Mouse (Mus musculus): ENCODE results near the gene Pilrb1.
"Not testable (repeated sequence)": the region's sequence is repeated elsewhere in the genome, so short reads cannot be mapped to it uniquely, and the experiment has no call there.

GRCm38 (mm10) chr5:137864008-137864407, 6.1 kb upstream of the Pilrb1 start:
- not testable (repeated sequence) for TF ChIP-seq CTCF (IDR thresholded peaks at IDR 0.05; ENCODE audit: insufficient read depth, low read length); POLR2A (IDR thresholded peaks at IDR 0.05; ENCODE audit: borderline replicate concordance, extremely low read depth, low read depth, low read length)
